Mouse (Mus musculus) megakaryocyte, embryonic 14.5 days (primary cell): ENCODE results near the gene Tmem189.
"Not testable (repeated sequence)": the region's sequence is repeated elsewhere in the genome, so short reads cannot be mapped to it uniquely, and the experiment has no call there.

ENCODE experiments used
- FLI1 ChIP-seq: IDR thresholded peaks from 2 replicates; pipeline ENCODE4 v1.6.1; 2012; ENCODE audit warnings: low read length, inconsistent platforms, mixed read lengths
- GATA1 ChIP-seq: IDR thresholded peaks from 3 replicates; pipeline ENCODE4 v1.6.1; 2012; ENCODE audit warnings: mixed read lengths, low read length, inconsistent platforms, borderline replicate concordance

DNA sequence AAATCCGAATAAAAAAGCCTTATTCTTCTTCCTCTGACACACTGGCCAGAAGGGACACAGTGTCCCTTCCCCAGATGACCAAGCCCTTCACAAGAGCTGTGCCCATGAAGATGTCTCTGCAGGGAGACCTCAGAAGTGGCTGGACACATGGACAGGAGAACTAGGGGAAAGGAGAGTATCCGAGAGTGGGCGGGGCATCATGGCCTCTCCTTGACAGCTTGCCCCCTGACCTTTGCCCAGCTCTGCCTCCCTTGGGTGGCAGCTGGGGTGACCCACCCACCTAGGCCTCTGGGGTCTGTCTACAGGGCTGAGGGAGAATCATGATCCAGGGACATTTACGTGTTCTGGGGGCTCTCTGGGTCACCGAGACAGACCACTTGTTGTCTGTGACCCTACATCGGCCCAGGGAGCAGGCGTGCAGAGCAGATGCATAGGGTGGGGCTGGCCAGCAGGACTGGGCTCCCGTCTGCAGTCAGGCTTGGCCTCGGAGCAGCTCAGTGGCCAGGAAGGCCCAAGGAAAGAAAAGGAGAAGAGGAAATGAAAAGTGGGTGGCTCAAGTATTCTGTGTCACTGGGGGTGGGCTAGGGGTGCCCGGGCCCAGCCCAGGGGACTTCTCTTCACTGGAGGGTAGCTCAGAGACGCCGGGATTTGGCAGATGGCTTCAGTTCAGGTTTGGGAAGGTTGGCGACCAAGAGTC, 46.1 kb downstream of the Tmem189 start:
- not testable (repeated sequence) for TF ChIP-seq GATA1, FLI1
